Mouse (Mus musculus) lung, adult 2 months (tissue): Measurements from ENCODE around the gene Ntm. TPM values are rescaled to one million over a fixed set of nuclear protein-coding genes. Genes with fewer than 3 reads are reported as not detected.

ENCODE experiments used
- DNase-seq: peaks from one replicate; pipeline ENCODE4 v3.0.0; 2022
- H3K4me1 ChIP-seq: fragments of 200-500 bp; 2 replicates; pipeline ENCODE4 v1.6.1; 2011; ENCODE audit warnings: low read length; ENCODE audit not compliant: control insufficient read depth, insufficient read depth
- H3K4me3 ChIP-seq: fragments of 200-500 bp; replicated peaks from 2 replicates; pipeline ENCODE3; 2011; ENCODE audit warnings: low read depth, mild to moderate bottlenecking, control low read depth, low read length; ENCODE audit errors: extremely low read depth
- CTCF ChIP-seq: fragments of 200-500 bp; IDR thresholded peaks from 2 replicates; pipeline ENCODE4 v1.5.1; 2011; ENCODE audit warnings: mild to moderate bottlenecking, low read length, control low read depth; ENCODE audit not compliant: insufficient read depth
- POLR2A ChIP-seq: fragments of 200-500 bp; IDR thresholded peaks from 2 replicates; pipeline ENCODE4 v1.6.1; 2011; ENCODE audit warnings: low read depth, mild to moderate bottlenecking, control low read depth, low read length, borderline replicate concordance; ENCODE audit errors: extremely low read depth
- WGBS: fragments of 180-500 bp; shearing (Covaris S2); methylation state at CpG from one replicate; pipeline ENCODE4 v1.1.7; 2018; 5-methylcytosine and 5-hydroxymethylcytosine counted together
- polyA plus RNA-seq: library from polyadenylated mRNA; depleted of rRNA; stranded (reverse); fragments of >200 nt; gene quantifications from 2 replicates; pipeline ENCODE4 v1.2.3, GENCODE M21; 2012

The Ntm gene
- polyA plus RNA-seq, 1 experiment: 1.1 TPM

- DNase-seq: no peak
- Histone ChIP-seq H3K4me3 (no peak overlapping the region), H3K4me1 (no peaks in the 10 kb centered on the region)
- 67% methylated on average over 1 of the region's 1 CpGs for WGBS
- no peak for TF ChIP-seq CTCF
- no peak for TF ChIP-seq POLR2A
These were observed 890.9 kb downstream of the Ntm start for GRCm38 (mm10) chr9:29071997-29072396.

GRCm38 (mm10) chr9:29067572-29067971 lies 895.4 kb downstream of the Ntm start:
- TF ChIP-seq POLR2A (no peak), CTCF (no peak)
- WGBS: 63% methylated on average over 5 of the region's 5 CpGs
- H3K4me1 ChIP-seq: no peaks in the 10 kb centered on the region
- DNase-seq: no peak
- no peak overlapping the region for H3K4me3 ChIP-seq

GRCm38 (mm10) chr9:29060293-29060692 lies 902.6 kb downstream of the Ntm start:
- Histone ChIP-seq H3K4me3 (no peak overlapping the region), H3K4me1 (no peaks in the 10 kb centered on the region)
- DNase-seq: no peak
- 44% methylated on average over 6 of the region's 6 CpGs for WGBS
- TF ChIP-seq POLR2A (no peak), CTCF (no peak)

- TF ChIP-seq CTCF (no peak), POLR2A (no peak)
- WGBS: 74% methylated on average over 8 of the region's 8 CpGs
- Histone ChIP-seq H3K4me1 (no peaks in the 10 kb centered on the region), H3K4me3 (no peak overlapping the region)
- no peak for DNase-seq
These were observed 904.1 kb downstream of the Ntm start for GRCm38 (mm10) chr9:29058811-29059210.

GRCm38 (mm10) chr9:29055637-29056036 lies 907.3 kb downstream of the Ntm start:
- Histone ChIP-seq H3K4me1 (no peaks in the 10 kb centered on the region), H3K4me3 (no peak overlapping the region)
- 80% methylated on average over 2 of the region's 2 CpGs for WGBS
- TF ChIP-seq POLR2A (no peak), CTCF (no peak)
- DNase-seq: no peak

- Histone ChIP-seq H3K4me1 (no peaks in the 10 kb centered on the region), H3K4me3 (no peak overlapping the region)
- WGBS: 51% methylated on average over 3 of the region's 3 CpGs
- DNase-seq: no peak
- no peak for TF ChIP-seq POLR2A
- no peak for TF ChIP-seq CTCF
These were observed 926.5 kb downstream of the Ntm start for GRCm38 (mm10) chr9:29036466-29036865.

GRCm38 (mm10) chr9:29036058-29036457 lies 926.9 kb downstream of the Ntm start:
- DNase-seq: no peak
- Histone ChIP-seq H3K4me1 (no peaks in the 10 kb centered on the region), H3K4me3 (no peak overlapping the region)
- TF ChIP-seq CTCF: no peak
- TF ChIP-seq POLR2A: no peak
- WGBS: 25% methylated on average over 4 of the region's 4 CpGs

- Histone ChIP-seq H3K4me1 (no peaks in the 10 kb centered on the region), H3K4me3 (no peak overlapping the region)
- DNase-seq: no peak
- no peak for TF ChIP-seq CTCF
- TF ChIP-seq POLR2A: no peak
- 76% methylated on average over 6 of the region's 6 CpGs for WGBS
These were observed 936.5 kb downstream of the Ntm start for GRCm38 (mm10) chr9:29026410-29026809.

- no peaks in the 10 kb centered on the region for H3K4me1 ChIP-seq
- H3K4me3 ChIP-seq: no peak overlapping the region
- 42% methylated on average over 4 of the region's 4 CpGs for WGBS
- TF ChIP-seq POLR2A (no peak), CTCF (no peak)
- DNase-seq: no peak
These were observed 937.3 kb downstream of the Ntm start for GRCm38 (mm10) chr9:29025603-29026002.

GRCm38 (mm10) chr9:29025104-29025503 lies 937.8 kb downstream of the Ntm start:
- H3K4me1 ChIP-seq: no peaks in the 10 kb centered on the region
- no peak for DNase-seq
- WGBS: 32% methylated on average over 1 of the region's 1 CpGs
- no peak overlapping the region for H3K4me3 ChIP-seq
- no peak for TF ChIP-seq POLR2A
- TF ChIP-seq CTCF: no peak
